Mouse (Mus musculus): ENCODE data around the gene Teddm1b. TPM values are rescaled to one million over a fixed set of nuclear protein-coding genes. Genes with fewer than 3 reads are reported as not detected.

Gene Teddm1b
- polyA plus RNA-seq, 1 experiment: not detected

- Histone ChIP-seq H3K9ac (ENCODE audit: low read depth, poor library complexity, severe bottlenecking) (no peak overlapping the region), H3K27ac (ENCODE audit: insufficient read depth, low read length) (no peak overlapping the region), H3K9me3 (replicated peaks; ENCODE audit: control insufficient read depth, insufficient read depth, low read length, poor library complexity, severe bottlenecking) (peaks cover 2% of the 10 kb centered on the region), H3K36me3 (ENCODE audit: control insufficient read depth, insufficient read depth, low read length, poor library complexity, severe bottlenecking) (peaks cover 42% of the 10 kb centered on the region), H3K27me3 (ENCODE audit: control insufficient read depth, insufficient read depth, low read length, poor library complexity, severe bottlenecking) (no peaks in the 10 kb centered on the region), H3K4me3 (ENCODE audit: low read depth, low read length) (no peak overlapping the region), H3K4me1 (ENCODE audit: control insufficient read depth, insufficient read depth, low read length) (no peaks in the 10 kb centered on the region)
- TF ChIP-seq CTCF (IDR thresholded peaks at IDR 0.05; ENCODE audit: low read depth, low read length) (no peak), POLR2A (IDR thresholded peaks at IDR 0.05; ENCODE audit: insufficient read depth, low read length) (no peak), EP300 (IDR thresholded peaks at IDR 0.05; ENCODE audit: insufficient read depth, low read depth, low read length) (no peak)
Observed at GRCm38 (mm10) chr1:153911276-153911795, 37.2 kb downstream of the Teddm1b start.

- TF ChIP-seq CTCF (IDR thresholded peaks at IDR 0.05; ENCODE audit: low read depth, low read length) (no peak), EP300 (IDR thresholded peaks at IDR 0.05; ENCODE audit: insufficient read depth, low read depth, low read length) (no peak), POLR2A (IDR thresholded peaks at IDR 0.05; ENCODE audit: insufficient read depth, low read length) (no peak)
- H3K27me3 ChIP-seq (ENCODE audit: control insufficient read depth, insufficient read depth, low read length, poor library complexity, severe bottlenecking): no peaks in the 10 kb centered on the region
- H3K4me3 ChIP-seq (ENCODE audit: low read depth, low read length): no peak overlapping the region
- no peak overlapping the region for H3K27ac ChIP-seq (ENCODE audit: insufficient read depth, low read length)
- no peaks in the 10 kb centered on the region; the same call in 1 of the 2 replicates for H3K9me3 ChIP-seq (replicated peaks; ENCODE audit: control insufficient read depth, insufficient read depth, low read length, poor library complexity, severe bottlenecking)
- H3K4me1 ChIP-seq (ENCODE audit: control insufficient read depth, insufficient read depth, low read length): no peaks in the 10 kb centered on the region
- H3K36me3 ChIP-seq (ENCODE audit: control insufficient read depth, insufficient read depth, low read length, poor library complexity, severe bottlenecking): peaks cover 17% of the 10 kb centered on the region
- H3K9ac ChIP-seq (ENCODE audit: low read depth, poor library complexity, severe bottlenecking): no peak overlapping the region
Observed at GRCm38 (mm10) chr1:153913869-153914268, 39.7 kb downstream of the Teddm1b start.

DNA sequence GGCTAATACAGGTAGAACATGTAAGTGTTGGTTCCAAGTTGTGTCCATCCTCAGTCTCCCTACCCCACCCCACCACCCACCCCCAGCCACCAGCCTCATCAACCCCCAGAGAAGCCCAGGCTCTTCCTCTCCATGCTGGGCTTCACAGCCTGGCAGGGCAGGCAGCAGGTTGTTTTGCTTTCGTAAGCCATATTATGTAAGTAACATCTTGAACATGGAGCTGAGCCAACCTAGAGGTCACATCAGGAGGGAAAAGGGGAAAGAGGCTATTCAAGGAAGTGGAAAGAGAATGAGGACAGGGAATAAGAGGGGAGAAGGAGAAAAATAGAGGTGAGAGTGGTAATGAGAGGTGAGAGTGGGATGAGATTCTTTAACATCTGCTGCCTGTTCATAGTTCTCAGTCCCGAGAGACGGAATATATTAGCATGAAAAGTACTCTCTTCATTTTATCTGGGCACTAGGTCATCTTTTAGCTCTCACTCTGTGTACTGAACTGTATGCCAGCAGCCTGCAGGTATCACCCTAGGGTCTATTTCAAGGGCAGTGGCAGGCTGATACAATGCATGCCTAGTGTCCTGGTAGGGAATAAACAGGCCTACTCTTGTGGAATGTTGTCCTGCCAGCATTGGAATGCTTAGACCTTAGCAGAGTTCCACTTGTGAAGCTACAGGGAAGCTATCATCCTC lies 44.5 kb downstream of the Teddm1b start:
- no peak overlapping the region for H3K9ac ChIP-seq (ENCODE audit: low read depth, poor library complexity, severe bottlenecking)
- no peak overlapping the region for H3K4me3 ChIP-seq (ENCODE audit: low read depth, low read length)
- H3K27ac ChIP-seq (ENCODE audit: insufficient read depth, low read length): no peak overlapping the region
- no peak for TF ChIP-seq POLR2A (IDR thresholded peaks at IDR 0.05; ENCODE audit: insufficient read depth, low read length)
- TF ChIP-seq EP300 (IDR thresholded peaks at IDR 0.05; ENCODE audit: insufficient read depth, low read depth, low read length): no peak
- no peak for TF ChIP-seq CTCF (IDR thresholded peaks at IDR 0.05; ENCODE audit: low read depth, low read length)
- H3K27me3 ChIP-seq (ENCODE audit: control insufficient read depth, insufficient read depth, low read length, poor library complexity, severe bottlenecking): no peaks in the 10 kb centered on the region
- no peaks in the 10 kb centered on the region for H3K36me3 ChIP-seq (ENCODE audit: control insufficient read depth, insufficient read depth, low read length, poor library complexity, severe bottlenecking)
- H3K9me3 ChIP-seq (replicated peaks; ENCODE audit: control insufficient read depth, insufficient read depth, low read length, poor library complexity, severe bottlenecking): no peaks in the 10 kb centered on the region; the same call in 1 of the 2 replicates
- no peaks in the 10 kb centered on the region for H3K4me1 ChIP-seq (ENCODE audit: control insufficient read depth, insufficient read depth, low read length)

- Histone ChIP-seq H3K4me3 (ENCODE audit: low read depth, low read length) (no peak overlapping the region), H3K9me3 (replicated peaks; ENCODE audit: control insufficient read depth, insufficient read depth, low read length, poor library complexity, severe bottlenecking) (no peaks in the 10 kb centered on the region), H3K27ac (ENCODE audit: insufficient read depth, low read length) (no peak overlapping the region), H3K9ac (ENCODE audit: low read depth, poor library complexity, severe bottlenecking) (no peak overlapping the region), H3K4me1 (ENCODE audit: control insufficient read depth, insufficient read depth, low read length) (no peaks in the 10 kb centered on the region), H3K27me3 (ENCODE audit: control insufficient read depth, insufficient read depth, low read length, poor library complexity, severe bottlenecking) (no peaks in the 10 kb centered on the region), H3K36me3 (ENCODE audit: control insufficient read depth, insufficient read depth, low read length, poor library complexity, severe bottlenecking) (no peaks in the 10 kb centered on the region)
- TF ChIP-seq EP300 (IDR thresholded peaks at IDR 0.05; ENCODE audit: insufficient read depth, low read depth, low read length) (no peak), POLR2A (IDR thresholded peaks at IDR 0.05; ENCODE audit: insufficient read depth, low read length) (no peak), CTCF (IDR thresholded peaks at IDR 0.05; ENCODE audit: low read depth, low read length) (no peak)
Observed at GRCm38 (mm10) chr1:153921642-153922041, 47.5 kb downstream of the Teddm1b start.

DNA sequence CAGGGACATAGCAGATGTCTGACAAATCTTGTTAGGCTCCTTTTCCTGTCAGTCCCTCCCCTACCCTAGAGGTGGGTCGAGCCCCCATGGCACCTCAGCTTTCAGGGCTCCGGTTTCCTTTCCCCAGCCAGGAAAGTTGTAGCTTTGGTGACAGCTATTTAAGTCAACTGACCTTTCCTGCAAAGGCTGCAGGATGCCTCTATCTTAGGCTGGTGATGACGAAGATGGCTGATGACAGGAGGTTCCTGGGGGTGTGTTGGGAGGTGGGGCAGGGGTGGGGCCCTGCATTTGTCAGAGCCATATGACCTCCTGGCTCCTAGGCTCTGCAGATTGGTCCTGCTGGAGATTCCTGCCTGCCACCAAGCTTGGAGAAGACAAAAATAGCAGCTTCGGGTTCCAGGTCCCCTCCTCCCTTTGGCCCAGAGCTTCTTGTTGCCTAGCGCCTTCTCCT lies 48.5 kb downstream of the Teddm1b start:
- Histone ChIP-seq H3K4me1 (ENCODE audit: control insufficient read depth, insufficient read depth, low read length) (no peaks in the 10 kb centered on the region), H3K27me3 (ENCODE audit: control insufficient read depth, insufficient read depth, low read length, poor library complexity, severe bottlenecking) (no peaks in the 10 kb centered on the region), H3K9me3 (replicated peaks; ENCODE audit: control insufficient read depth, insufficient read depth, low read length, poor library complexity, severe bottlenecking) (no peaks in the 10 kb centered on the region), H3K27ac (ENCODE audit: insufficient read depth, low read length) (no peak overlapping the region), H3K9ac (ENCODE audit: low read depth, poor library complexity, severe bottlenecking) (no peak overlapping the region), H3K36me3 (ENCODE audit: control insufficient read depth, insufficient read depth, low read length, poor library complexity, severe bottlenecking) (no peaks in the 10 kb centered on the region), H3K4me3 (ENCODE audit: low read depth, low read length) (no peak overlapping the region)
- TF ChIP-seq POLR2A (IDR thresholded peaks at IDR 0.05; ENCODE audit: insufficient read depth, low read length) (no peak), EP300 (IDR thresholded peaks at IDR 0.05; ENCODE audit: insufficient read depth, low read depth, low read length) (no peak), CTCF (IDR thresholded peaks at IDR 0.05; ENCODE audit: low read depth, low read length) (no peak)

All from ES-Bruce4 (cell line).